Mouse (Mus musculus): ENCODE measurements around the gene Adrb1. TPM values are rescaled to one million over a fixed set of nuclear protein-coding genes. Genes with fewer than 3 reads are reported as not detected.
"Not testable (repeated sequence)": the region's sequence is repeated elsewhere in the genome, so short reads cannot be mapped to it uniquely, and the experiment has no call there.

Adrb1 gene
- total RNA-seq, 1 experiment from 2014 or later = 0.12 TPM

GRCm38 (mm10) chr19:56736287-56736686, 14.3 kb downstream of the Adrb1 start:
- ATAC-seq (ENCODE audit: extremely low read depth, insufficient number of reproducible peaks, low FRiP score, poor library complexity, severe bottlenecking) = no peak

DNA sequence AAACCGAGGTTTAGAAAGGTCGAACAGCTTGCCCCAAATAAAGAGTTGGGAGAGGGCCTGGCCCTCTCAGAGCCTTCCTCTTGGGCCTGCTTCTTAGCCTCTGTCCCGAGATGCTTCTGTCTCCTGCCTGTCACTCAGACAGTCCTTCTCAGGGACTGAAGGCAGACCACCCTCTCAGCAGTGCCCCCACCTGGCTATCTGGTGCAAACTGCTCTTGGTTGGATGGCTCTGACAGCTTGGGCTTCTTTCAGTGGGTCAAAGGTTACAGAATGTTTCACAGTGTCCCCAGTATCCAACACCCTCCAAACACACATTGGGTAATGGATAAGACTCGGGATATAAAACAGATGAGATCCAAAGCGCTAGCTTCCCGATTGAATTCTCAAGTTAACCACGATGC, 23.1 kb downstream of the Adrb1 start:
- no peak for ATAC-seq (ENCODE audit: extremely low read depth, insufficient number of reproducible peaks, low FRiP score, poor library complexity, severe bottlenecking)

- no peak for ATAC-seq (ENCODE audit: extremely low read depth, insufficient number of reproducible peaks, low FRiP score, poor library complexity, severe bottlenecking)
Measured at GRCm38 (mm10) chr19:56745528-56745927, 23.5 kb downstream of the Adrb1 start.

GRCm38 (mm10) chr19:56746618-56747017, 24.6 kb downstream of the Adrb1 start:
- no peak for ATAC-seq (ENCODE audit: extremely low read depth, insufficient number of reproducible peaks, low FRiP score, poor library complexity, severe bottlenecking)

GRCm38 (mm10) chr19:56747878-56748277, 25.9 kb downstream of the Adrb1 start:
- ATAC-seq (ENCODE audit: extremely low read depth, insufficient number of reproducible peaks, low FRiP score, poor library complexity, severe bottlenecking) = no peak

- no peak for ATAC-seq (ENCODE audit: extremely low read depth, insufficient number of reproducible peaks, low FRiP score, poor library complexity, severe bottlenecking)
Measured at GRCm38 (mm10) chr19:56749343-56749742, 27.3 kb downstream of the Adrb1 start.

GRCm38 (mm10) chr19:56750709-56751108, 28.7 kb downstream of the Adrb1 start:
- no peak for ATAC-seq (ENCODE audit: extremely low read depth, insufficient number of reproducible peaks, low FRiP score, poor library complexity, severe bottlenecking)

DNA sequence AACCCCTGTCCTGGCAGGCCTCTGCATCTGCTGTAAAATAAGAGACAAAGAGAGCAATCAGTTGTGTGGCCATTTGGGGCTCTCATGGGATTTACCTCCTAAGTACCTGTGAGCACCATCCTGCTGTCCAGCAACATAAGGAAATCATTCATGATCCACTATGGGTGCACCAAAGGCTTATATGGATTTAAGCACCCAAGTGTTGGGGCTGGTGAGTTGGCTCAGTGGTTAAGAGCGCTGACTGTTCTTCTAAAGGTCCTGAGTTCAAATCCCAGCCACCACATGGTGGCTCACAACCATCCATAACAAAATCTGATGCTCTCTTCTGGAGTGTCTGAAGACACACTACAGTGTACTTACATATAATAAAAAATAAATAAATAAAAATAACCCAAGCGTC, 32.5 kb downstream of the Adrb1 start:
- ATAC-seq (ENCODE audit: extremely low read depth, insufficient number of reproducible peaks, low FRiP score, poor library complexity, severe bottlenecking) = not testable (repeated sequence)

DNA sequence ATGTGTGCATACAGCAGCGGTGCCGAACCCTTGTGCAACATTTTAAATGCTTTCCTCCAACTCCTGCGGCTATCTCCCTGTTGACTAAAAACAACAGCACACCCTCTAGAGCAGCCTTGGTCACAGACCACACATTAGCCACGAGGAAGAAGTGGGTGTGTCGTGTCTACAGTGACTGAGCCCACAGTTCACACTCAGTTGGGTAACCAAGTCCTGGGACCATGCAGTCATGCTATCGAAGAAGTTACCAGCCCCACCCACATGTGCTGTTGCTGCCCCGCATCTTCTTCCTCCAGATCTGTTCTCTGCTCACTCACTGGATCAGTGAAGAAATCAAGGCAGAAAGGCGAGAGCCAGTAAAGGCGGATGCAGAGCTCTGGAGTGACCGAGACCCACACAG, 34.4 kb downstream of the Adrb1 start:
- peak; percentile 30; the same call in 1 of the 2 replicates for ATAC-seq (ENCODE audit: extremely low read depth, insufficient number of reproducible peaks, low FRiP score, poor library complexity, severe bottlenecking)

DNA sequence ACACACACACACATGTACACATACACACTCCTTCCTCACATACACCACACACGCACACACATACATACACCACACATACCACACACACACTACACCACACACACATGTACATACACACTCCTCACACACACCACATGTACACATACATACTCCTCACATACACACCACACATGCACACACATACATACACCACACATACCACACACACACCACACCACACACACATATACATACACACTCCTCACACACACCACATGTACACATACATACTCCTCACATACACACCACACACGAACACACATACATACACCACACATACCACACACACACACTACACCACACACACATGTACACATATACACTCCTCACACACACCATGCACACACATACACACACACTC, 36.3 kb downstream of the Adrb1 start:
- no peak for ATAC-seq (ENCODE audit: extremely low read depth, insufficient number of reproducible peaks, low FRiP score, poor library complexity, severe bottlenecking)

DNA sequence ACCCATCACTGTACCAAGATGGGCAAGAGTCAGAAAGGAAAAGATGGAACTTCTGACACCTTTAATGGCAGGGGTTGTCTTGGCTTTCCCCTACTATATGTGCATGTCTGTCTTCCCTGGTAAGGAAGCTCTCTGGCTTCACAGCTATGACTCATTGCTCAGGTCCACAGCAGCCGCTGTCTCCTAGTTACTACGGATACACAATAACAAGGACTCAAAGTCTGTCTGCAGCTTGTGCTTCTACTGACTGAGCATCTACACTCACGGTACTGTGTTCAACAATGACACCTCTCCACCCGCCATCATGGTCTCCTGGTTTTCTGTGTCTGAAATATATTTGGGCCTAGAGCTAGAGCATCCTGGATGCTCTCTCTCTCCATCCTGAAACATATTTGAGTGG, 37.7 kb downstream of the Adrb1 start:
- ATAC-seq (ENCODE audit: extremely low read depth, insufficient number of reproducible peaks, low FRiP score, poor library complexity, severe bottlenecking) = no peak

GRCm38 (mm10) chr19:56760306-56760940, 38.4 kb downstream of the Adrb1 start:
- no peak for ATAC-seq (ENCODE audit: extremely low read depth, insufficient number of reproducible peaks, low FRiP score, poor library complexity, severe bottlenecking)

GRCm38 (mm10) chr19:56761096-56761495, 39.1 kb downstream of the Adrb1 start:
- no peak for ATAC-seq (ENCODE audit: extremely low read depth, insufficient number of reproducible peaks, low FRiP score, poor library complexity, severe bottlenecking)

- ATAC-seq (ENCODE audit: extremely low read depth, insufficient number of reproducible peaks, low FRiP score, poor library complexity, severe bottlenecking) = no peak
Measured at GRCm38 (mm10) chr19:56761727-56762126, 39.7 kb downstream of the Adrb1 start.

DNA sequence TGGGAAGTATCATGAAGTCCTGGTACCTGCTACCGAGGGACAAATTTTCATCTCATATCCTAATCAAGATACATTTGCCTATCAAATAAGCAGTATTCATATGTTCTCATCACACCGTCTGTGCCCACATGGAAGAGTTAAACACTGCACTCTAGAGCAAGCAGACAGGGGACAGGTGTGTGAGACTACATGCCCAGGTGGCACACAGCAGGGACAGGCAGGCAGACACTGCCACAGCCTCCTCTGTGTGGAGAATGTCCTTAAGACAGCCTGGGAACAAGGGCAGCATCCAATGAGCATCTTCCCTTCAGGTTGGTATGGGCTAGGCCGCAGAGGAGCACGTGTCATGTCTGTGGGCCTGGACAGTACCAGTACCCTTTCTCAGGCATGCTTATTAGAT, 40.7 kb downstream of the Adrb1 start:
- ATAC-seq (ENCODE audit: extremely low read depth, insufficient number of reproducible peaks, low FRiP score, poor library complexity, severe bottlenecking) = no peak

GRCm38 (mm10) chr19:56769024-56769423, 47.0 kb downstream of the Adrb1 start:
- no peak for ATAC-seq (ENCODE audit: extremely low read depth, insufficient number of reproducible peaks, low FRiP score, poor library complexity, severe bottlenecking)

DNA sequence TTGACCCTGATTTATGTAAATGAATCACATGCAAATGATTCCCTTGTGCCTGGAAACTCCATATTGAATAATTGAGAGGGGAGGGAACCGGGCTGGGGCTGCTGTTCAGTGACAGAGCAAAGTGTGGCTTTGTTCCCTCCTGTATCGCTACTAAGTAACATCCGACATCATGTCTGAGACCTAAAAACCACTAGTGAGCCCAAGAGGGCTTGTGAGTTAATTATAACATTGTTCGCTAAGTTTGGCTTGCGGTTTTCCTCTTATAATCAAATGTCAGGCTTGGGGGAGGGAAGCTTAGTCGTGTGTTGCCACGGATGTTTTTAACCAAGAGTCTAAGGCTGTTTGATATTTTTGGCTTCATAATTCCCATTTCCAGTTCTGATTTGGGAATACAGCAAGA, 50.2 kb downstream of the Adrb1 start:
- ATAC-seq (ENCODE audit: extremely low read depth, insufficient number of reproducible peaks, low FRiP score, poor library complexity, severe bottlenecking) = 0 out of 2 replicates have a peak, but pooled peaks have one; percentile 30

- ATAC-seq (ENCODE audit: extremely low read depth, insufficient number of reproducible peaks, low FRiP score, poor library complexity, severe bottlenecking) = no peak
Measured at GRCm38 (mm10) chr19:56773393-56773971, 51.5 kb downstream of the Adrb1 start.

DNA sequence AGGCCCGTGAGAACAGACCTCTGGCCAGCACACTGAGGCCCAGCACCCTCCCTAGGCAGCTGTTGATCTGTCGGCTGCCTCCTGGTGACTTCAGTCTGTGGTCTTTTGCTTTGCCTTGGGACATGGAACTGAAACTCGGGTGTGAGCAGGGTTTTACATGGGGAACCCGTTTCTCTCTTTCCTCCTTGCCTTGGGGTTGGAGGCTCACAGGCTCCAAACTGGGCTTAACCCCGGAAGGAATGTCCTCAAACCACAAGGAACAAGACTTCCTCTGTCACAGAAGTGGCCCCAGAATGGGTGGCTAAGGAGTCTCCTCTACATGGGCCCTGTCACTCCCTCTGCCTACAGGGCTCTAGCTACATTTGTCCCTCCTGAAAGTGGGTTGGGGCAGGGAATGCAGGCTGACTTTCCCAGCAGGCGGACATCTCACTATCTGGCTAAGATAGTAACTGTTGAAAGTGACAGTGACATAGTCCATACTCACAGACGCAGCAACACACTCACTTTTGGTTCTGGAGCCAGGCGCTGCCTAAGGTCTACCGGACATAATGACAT, 52.5 kb downstream of the Adrb1 start:
- peak; percentile 34; the same call in 1 of the 2 replicates for ATAC-seq (ENCODE audit: extremely low read depth, insufficient number of reproducible peaks, low FRiP score, poor library complexity, severe bottlenecking)

All from neutrophil, adult 5-6 weeks (primary cell).